Mouse (Mus musculus): ENCODE measurements at regions not wholly inside any gene's neighbourhood (a gene's known extent, or its start where the extent isn't known, plus 50 kb on each side); places are given as distances from the start of the nearest gene placed in this dataset.

DNA sequence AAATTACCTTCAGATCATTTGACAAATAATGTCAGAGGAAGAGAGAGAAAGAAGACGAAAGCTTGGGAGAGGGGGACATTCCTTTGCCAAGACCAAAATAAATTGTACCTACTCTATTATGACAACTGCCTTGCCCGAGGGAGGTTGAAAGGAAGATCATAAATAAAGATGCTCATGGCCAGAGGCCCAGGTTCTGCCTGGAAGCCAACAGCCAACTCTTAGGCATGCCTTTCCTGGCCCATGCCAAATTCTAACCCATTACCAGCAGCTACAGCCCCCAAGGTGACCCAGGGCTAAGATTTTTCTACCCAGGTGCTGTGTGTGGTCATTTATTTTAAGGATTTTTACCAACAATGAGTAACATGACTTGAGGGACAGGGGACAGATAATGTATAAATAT is 54.9 kb downstream of the Cbln1 start:
- ATAC-seq (no peak), DNase-seq (ENCODE audit: low read depth, low spot score) (no peak)
- CTCF ChIA-PET, result interaction anchor here (2.0 kb wide), 1 partner anchor 11 kb away, joined by 6 read pairs; no protein-coding TSS in a partner anchor
- in situ Hi-C loops (cut with MboI; ENCODE audit: low pct_unique_long_range_greater_than_20kb), result no loop called here
- POLR2A ChIA-PET, result no interaction called here
- TF ChIP-seq CTCF (IDR thresholded peaks at IDR 0.05), result no peak
- H3K27me3 ChIP-seq, result peaks cover 24% of the 10 kb centered on the region

DNA sequence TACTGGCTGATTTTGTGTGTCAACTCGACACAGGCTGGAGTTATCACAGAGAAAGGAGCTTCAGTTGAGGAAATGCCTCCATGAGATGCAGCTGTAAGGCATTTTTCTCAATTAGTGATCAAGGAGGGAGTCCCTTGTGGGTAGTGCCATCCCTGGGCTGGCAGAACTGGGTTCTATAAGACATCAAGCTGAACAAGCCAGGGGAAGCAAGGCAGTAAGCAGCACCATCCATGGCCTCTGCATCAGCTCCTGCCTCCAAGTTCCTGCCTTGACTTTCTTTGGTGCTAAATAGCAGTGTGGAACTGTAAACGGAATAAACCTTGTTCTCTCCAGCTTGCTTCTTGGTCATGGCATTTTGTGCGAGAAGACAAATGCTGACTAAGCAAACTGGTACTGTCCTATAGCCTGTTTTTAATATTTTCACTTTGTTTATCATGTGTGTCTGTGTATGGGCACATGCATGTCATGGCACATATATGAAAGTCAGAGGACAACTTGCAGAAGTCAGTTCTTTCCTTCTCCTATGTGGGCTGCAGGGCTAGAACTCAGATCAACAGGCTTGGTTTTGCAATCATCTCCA is 57.3 kb downstream of the Cbln1 start:
- no peak for TF ChIP-seq CTCF (IDR thresholded peaks at IDR 0.05)
- POLR2A ChIA-PET, result no interaction called here
- ATAC-seq (no peak), DNase-seq (ENCODE audit: low read depth, low spot score) (no peak)
- in situ Hi-C loops (cut with MboI; ENCODE audit: low pct_unique_long_range_greater_than_20kb), result no loop called here
- CTCF ChIA-PET, result no interaction called here
- peaks cover 22% of the 10 kb centered on the region for H3K27me3 ChIP-seq

DNA sequence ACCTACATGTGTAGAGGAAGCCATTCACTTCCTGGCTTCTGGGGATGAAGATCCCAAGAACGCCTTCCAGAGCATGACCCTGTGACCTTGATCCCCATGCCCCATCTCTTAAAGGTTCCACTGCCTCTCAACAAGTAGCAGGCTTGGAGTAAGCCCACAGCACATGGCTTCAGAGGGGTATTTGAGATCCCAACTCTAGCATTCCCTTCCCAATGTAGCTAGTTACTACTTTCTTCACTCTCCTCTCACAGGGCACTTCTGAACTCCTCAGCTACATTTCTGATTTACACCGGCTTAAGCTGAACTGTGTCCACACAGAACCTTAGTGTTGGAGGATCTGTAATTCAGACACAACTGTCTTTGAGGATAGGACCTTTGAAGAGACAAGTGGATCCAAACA is 83.4 kb downstream of the Cbln1 start:
- in situ Hi-C loops (cut with MboI; ENCODE audit: low pct_unique_long_range_greater_than_20kb), result no loop called here
- CTCF ChIA-PET, result no interaction called here
- TF ChIP-seq CTCF (IDR thresholded peaks at IDR 0.05), result no peak
- POLR2A ChIA-PET, result no interaction called here
- DNase-seq (ENCODE audit: low read depth, low spot score) (no peak), ATAC-seq (no peak)
- H3K27me3 ChIP-seq, result peaks cover 15% of the 10 kb centered on the region

DNA sequence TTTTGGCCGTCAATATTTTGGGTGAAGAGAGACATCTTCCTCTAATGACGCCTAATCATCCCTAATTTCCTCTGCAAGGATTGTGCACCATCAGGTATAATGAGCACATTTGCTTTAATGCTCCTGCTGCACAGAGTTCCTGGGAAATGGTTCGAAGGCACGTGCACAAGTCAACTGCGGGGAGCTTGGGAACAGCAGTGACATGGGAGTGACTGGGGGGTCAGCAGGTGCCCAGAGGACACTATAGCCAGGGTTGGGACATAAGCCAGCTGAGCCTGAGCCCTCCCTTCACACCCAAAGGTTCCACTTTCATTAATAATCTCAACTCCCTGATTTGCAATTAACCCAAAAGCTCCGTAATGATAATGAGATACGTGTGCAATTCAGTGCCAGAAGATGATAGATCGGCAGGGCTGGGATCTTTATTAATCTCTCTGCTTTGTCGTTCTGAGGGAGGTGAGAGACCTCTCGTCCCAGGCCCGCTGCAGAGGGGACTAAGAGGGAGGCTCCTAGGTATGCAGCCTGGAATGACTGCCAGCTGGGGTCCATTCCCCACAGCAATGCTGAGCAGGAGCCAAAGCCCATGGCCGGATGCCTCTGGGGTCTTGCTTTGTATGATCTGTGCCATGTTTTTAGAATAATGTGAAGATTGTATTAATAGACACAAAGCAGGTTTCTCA is 88.7 kb downstream of the Cbln1 start:
- CTCF ChIA-PET, result no interaction called here
- DNase-seq (ENCODE audit: low read depth, low spot score), result no peak
- TF ChIP-seq CTCF (IDR thresholded peaks at IDR 0.05), result no peak

DNA sequence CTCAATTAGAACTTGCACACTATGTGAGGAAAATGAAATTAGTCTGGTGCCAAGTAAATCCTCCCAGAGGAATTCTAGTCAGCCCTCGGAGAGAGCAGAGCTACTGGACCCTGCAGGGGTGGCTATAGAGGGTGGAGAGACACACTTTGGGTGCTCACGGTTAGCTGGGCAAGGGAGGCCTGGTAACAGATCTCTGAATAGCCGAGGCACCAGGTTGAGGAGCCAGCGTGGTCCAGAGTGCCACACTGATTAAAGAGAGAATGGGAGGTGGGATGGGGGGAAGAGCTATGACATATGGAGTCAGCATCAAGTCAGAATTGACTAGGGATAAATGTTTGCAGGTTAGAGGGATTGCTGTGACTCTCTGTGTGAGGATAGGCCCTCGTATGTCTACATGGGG is 90.1 kb downstream of the Cbln1 start:
- in situ Hi-C loops (cut with MboI; ENCODE audit: low pct_unique_long_range_greater_than_20kb), result no loop called here
- peaks cover 37% of the 10 kb centered on the region for H3K27me3 ChIP-seq
- no peak for ATAC-seq
- ChIA-PET CTCF (interaction anchor here (1.3 kb wide), 1 partner anchor 9 kb away, joined by 5 read pairs; no protein-coding TSS in a partner anchor), POLR2A (no interaction called here)
- DNase-seq (ENCODE audit: low read depth, low spot score), result no peak
- TF ChIP-seq CTCF (IDR thresholded peaks at IDR 0.05), result no peak

More for the DNA sequence above, 88.7 kb downstream of the Cbln1 start:
- H3K27me3 ChIP-seq, result peaks cover 35% of the 10 kb centered on the region
- no peak for ATAC-seq
- in situ Hi-C loops (cut with MboI; ENCODE audit: low pct_unique_long_range_greater_than_20kb), result no loop called here
- POLR2A ChIA-PET, result no interaction called here

DNA sequence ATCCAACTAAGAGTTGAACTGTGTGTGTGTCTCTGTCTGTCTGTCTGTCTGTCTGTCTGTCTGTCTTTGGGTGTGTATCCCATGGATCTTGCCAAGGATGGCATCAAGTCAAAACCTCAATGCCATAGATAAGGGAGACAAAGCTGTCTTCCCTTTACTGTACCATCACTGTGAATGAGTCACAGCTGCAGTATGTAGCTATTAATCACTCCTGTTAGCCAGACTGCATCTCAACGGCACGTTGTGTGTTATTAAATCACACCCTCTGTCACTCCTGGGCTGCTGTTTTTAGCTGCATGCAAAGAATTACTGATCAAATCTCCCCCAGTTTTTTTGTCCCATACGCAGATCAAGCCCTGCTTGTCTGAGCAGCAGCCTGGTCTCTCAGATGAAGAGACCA is 91.6 kb downstream of the Cbln1 start:
- no peak for TF ChIP-seq CTCF (IDR thresholded peaks at IDR 0.05)
- no peak for DNase-seq (ENCODE audit: low read depth, low spot score)
- H3K27me3 ChIP-seq, result peaks cover 50% of the 10 kb centered on the region
- ChIA-PET POLR2A (no interaction called here), CTCF (no interaction called here)
- in situ Hi-C loops (cut with MboI; ENCODE audit: low pct_unique_long_range_greater_than_20kb), result no loop called here
- ATAC-seq, result no peak

DNA sequence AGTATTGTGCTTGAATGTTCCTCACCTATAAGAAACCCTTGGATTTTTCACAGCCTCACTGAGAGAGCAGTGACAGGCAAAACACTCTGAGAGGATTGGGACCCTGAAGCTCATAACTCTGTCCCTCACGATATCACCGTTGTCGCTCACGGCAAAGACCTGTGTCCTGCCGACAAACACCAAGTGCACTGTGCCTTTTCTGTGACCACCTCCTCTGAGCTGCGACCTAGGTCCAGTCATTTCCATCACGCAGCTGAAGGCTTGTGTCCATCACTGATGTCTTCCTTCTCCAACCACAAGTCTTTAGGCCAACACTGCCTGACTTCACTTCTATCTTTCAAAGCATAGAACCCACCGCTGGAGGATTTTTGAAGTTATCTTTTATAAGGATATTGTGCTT is 93.1 kb downstream of the Cbln1 start:
- ATAC-seq (no peak), DNase-seq (ENCODE audit: low read depth, low spot score) (no peak)
- TF ChIP-seq CTCF (IDR thresholded peaks at IDR 0.05), result no peak
- peaks cover 56% of the 10 kb centered on the region for H3K27me3 ChIP-seq
- ChIA-PET POLR2A (no interaction called here), CTCF (no interaction called here)
- in situ Hi-C loops (cut with MboI; ENCODE audit: low pct_unique_long_range_greater_than_20kb), result no loop called here

DNA sequence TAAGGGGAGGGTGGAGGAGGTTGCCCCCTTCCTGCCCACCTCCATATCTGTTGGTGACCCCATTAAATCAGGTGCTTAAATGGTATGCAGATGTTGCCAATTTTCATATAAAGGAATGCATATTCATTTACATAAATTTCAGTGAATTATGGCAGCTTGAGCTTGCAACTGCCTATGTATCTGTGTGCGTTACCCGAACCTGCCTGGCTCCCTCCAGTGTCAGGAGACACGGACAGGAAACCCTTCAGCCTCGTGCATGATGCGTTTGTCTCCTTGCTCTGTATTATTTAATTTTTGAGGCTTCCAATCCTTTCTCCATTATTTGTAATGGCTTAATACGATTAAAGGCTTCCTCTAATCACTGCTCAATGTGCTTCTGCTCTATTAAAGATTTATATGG is 98.4 kb downstream of the Cbln1 start:
- in situ Hi-C loops (cut with MboI; ENCODE audit: low pct_unique_long_range_greater_than_20kb), result no loop called here
- TF ChIP-seq CTCF (IDR thresholded peaks at IDR 0.05), result no peak
- ChIA-PET CTCF (interaction anchor here (2.3 kb wide), 1 partner anchor 9 kb away, joined by 5 read pairs; no protein-coding TSS in a partner anchor), POLR2A (no interaction called here)
- ATAC-seq, result no peak
- no peak for DNase-seq (ENCODE audit: low read depth, low spot score)
- peaks cover 44% of the 10 kb centered on the region for H3K27me3 ChIP-seq

DNA sequence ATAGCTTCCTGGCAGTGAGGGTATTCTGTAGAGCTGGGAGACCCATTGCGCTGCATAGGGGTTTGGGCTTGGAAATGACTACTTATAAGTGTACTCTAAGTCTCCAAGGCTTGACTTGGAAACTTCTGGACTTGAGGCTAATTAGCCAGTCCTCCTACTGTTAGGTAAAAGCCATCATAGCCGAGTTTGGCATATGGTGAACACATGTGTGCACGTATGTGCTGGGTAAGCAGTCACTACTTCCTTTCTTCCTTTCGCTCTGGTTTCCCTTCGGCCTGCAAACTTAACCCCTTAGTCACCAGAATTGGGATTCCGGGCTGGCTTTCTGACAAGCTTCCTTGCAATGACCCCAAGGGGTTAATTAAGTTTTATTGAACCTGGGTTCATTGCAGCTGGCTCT is 98.9 kb downstream of the Cbln1 start:
- H3K27me3 ChIP-seq, result peaks cover 46% of the 10 kb centered on the region
- ATAC-seq, result no peak
- CTCF ChIA-PET, result interaction anchor here (2.3 kb wide), 1 partner anchor 9 kb away, joined by 5 read pairs; no protein-coding TSS in a partner anchor
- POLR2A ChIA-PET, result no interaction called here
- no peak for DNase-seq (ENCODE audit: low read depth, low spot score)
- in situ Hi-C loops (cut with MboI; ENCODE audit: low pct_unique_long_range_greater_than_20kb), result no loop called here
- no peak for TF ChIP-seq CTCF (IDR thresholded peaks at IDR 0.05)

DNA sequence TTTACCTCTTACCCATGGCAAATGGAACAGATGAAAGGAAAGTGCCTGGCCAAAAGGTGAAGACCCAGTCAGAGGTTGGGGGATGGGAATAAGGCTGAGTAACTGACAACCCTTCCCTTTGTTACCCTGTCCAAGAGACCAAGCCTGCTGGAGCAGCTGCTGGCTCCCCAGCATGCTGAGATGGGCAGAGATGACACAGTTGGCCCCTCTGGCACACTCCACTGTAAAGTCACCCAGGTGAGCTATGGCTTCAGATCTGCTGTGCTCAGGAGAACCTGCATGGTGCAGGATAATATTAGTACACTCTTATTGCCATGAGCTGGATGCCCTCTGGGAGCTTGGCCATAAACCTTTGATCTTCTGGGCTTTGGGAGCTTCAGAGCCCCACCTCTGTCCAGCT is 100.3 kb downstream of the Cbln1 start:
- in situ Hi-C loops (cut with MboI; ENCODE audit: low pct_unique_long_range_greater_than_20kb), result no loop called here
- ChIA-PET POLR2A (no interaction called here), CTCF (interaction anchor here (2.3 kb wide), 1 partner anchor 10 kb away, joined by 5 read pairs; no protein-coding TSS in a partner anchor)
- DNase-seq (ENCODE audit: low read depth, low spot score), result no peak
- ATAC-seq, result no peak
- H3K27me3 ChIP-seq, result peaks cover 49% of the 10 kb centered on the region
- TF ChIP-seq CTCF (IDR thresholded peaks at IDR 0.05), result no peak

DNA sequence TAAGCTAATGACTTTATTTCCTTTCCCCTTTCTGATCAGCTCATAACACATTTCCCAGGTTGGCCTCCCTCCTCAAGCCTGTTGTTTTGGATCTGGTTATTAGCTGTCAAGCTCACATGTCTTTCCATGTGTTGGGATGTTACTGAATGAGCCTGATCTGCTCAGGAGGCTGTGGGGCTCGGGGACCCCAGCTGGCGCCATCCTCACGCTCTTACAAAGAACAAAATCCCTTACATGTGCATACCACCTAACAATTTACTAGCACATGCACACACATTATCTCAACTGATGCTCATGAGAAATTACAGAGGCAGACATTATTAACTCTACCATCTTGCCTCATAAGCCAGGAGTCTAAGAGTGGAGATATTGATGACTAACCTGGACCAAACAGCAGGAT is 102.2 kb downstream of the Cbln1 start:
- no peak for TF ChIP-seq CTCF (IDR thresholded peaks at IDR 0.05)
- CTCF ChIA-PET, result interaction anchor here (1.0 to 1.1 kb wide), 2 partner anchors 10 to 166 kb away, joined by 3 read pairs; no protein-coding TSS in a partner anchor
- in situ Hi-C loops (cut with MboI; ENCODE audit: low pct_unique_long_range_greater_than_20kb), result no loop called here
- no peak for ATAC-seq
- DNase-seq (ENCODE audit: low read depth, low spot score), result no peak
- H3K27me3 ChIP-seq, result peaks cover 44% of the 10 kb centered on the region
- POLR2A ChIA-PET, result no interaction called here
